Mouse (Mus musculus) brain, embryonic 18.5 days (tissue): ENCODE results near the gene Aldh16a1.
"Not testable (repeated sequence)": the region's sequence is repeated elsewhere in the genome, so short reads cannot be mapped to it uniquely, and the experiment has no call there.

Experiments used
- DNase-seq: peaks from one replicate; pipeline ENCODE4 v3.0.0-alpha.2; 2012; ENCODE audit warnings: low read depth, low spot score

Gene Aldh16a1

DNA sequence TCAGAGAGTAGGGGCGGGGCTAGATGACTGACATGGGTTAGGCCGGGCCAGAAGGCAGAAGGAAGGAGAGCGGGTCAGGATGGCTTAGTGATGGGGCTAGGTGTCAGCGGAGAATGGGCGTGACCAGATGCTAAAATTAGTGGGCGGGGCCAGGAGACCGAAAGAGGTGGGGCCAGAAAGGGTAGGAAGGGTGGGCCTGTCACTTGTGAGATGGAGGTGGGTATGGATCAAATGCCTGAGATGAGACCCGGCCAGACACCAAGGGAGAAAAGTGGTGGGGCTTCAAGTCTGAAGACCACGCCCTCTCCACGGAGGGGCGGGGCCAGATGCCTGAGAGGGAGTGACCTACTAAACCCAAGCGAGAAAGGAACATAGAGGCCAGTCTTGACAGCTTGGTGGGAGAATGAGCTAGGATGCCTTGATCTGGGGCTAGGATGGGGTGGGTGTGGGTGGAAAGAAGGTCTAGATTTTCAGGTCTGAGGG, 19.8 kb downstream of the Aldh16a1 start:
- DNase-seq = no peak

DNA sequence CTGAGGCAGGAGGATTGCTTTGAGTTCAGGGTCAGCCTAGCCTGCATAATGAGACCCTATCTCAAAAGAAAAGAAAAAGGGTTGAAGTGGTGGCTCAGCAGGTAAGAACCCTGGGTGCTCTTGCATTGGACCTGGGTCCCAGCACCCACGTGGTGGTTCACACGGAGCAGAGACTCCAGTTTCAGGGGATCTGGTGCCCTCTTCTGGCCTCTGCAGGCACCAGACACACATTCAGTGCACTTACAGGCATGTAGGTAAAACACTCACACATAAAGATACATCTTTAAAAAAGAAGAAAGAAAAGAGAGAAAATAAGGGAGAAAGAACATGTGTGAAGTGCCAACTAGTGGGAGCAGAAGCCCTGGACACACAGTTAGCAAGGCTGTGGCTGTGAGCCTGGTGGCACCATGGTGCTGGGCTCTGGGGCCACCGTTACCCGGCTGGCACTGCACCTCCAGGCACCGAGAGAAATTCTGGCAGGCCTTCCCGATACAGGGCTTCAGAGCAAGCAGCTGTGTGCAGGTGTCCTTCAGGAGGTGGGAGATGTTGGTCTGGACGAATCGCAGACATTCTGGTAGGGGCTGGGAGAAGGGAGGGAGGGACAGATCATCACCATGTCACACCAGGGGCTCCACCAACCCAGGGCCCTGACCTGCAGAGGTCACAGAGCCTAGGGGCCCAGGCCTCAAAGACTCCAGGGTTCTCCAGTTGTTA, 20.8 kb downstream of the Aldh16a1 start:
- DNase-seq = no peak

DNA sequence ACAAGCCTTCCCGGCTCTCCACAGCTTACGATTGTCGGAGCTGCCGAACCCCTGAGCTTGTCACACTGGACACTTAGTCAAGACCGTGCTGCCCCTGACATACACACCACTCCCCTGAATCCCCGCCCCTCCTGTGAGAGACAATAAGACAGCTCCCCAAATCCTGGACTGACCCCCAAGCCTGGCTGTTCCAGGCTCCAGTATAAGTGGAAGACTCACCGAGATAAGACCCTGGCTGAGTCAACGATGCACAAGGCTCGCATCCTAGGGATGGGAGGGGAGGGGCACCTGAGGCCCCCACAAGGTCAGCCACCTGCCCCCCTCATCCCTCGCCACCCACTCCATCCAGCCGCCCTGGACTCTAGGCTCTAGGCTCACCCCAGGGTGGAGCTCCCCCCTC, 22.5 kb downstream of the Aldh16a1 start:
- no peak for DNase-seq

DNA sequence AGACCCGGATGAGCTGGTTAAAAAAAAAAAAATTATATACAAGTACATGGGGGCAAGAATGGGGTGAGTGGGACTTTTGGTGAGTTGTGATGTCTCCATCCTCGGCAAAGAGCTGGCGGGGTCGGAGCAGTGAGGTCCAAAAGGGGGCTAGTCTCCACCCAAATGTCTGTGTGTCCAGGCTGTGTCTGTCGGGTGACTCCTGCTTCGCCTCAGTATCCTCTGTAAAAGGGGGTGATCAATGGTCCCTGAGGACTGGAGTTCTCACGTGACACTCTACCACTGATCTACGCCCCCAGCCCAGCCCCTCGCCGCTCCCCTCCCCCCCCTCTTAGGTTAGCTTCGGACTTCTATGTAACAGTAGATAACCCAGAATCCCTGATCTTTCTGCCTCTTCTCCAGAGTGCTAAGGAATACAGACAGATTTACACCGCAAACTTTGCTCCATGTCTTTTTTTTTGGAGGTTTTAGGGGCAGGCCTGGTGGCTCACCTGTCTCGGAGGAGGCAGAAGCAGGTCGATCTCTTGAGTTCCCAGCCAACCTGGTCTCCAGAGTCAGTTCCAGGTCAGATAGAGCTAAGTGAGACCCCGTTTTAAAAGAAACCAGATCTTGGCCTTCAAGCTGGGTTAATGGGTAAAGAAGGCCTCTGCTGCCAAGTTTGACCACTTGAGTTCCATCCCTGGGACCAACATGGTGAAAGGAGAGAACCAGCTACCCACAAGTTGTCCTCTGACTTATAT, 24.4 kb downstream of the Aldh16a1 start:
- DNase-seq = no peak

DNA sequence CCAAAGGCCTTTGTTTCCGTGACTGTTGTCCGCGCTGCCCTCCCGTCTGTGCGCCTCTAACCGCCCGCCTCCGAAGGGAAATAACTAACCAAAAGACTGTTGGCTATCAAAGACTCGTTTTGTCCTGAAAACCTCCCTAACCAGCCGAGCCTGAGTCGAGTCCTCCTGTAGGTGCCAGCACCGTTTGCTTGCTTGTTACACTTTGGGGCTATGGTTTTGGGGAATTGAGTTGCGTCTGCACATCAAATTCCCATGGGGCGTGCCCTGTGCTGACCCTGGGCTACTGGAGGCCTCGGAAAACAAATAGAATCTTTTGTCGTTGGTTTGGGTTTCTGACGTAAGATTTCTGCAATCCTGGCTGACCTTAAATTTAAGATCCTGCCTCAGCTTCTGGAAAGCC, 25.1 kb downstream of the Aldh16a1 start:
- no peak for DNase-seq

DNA sequence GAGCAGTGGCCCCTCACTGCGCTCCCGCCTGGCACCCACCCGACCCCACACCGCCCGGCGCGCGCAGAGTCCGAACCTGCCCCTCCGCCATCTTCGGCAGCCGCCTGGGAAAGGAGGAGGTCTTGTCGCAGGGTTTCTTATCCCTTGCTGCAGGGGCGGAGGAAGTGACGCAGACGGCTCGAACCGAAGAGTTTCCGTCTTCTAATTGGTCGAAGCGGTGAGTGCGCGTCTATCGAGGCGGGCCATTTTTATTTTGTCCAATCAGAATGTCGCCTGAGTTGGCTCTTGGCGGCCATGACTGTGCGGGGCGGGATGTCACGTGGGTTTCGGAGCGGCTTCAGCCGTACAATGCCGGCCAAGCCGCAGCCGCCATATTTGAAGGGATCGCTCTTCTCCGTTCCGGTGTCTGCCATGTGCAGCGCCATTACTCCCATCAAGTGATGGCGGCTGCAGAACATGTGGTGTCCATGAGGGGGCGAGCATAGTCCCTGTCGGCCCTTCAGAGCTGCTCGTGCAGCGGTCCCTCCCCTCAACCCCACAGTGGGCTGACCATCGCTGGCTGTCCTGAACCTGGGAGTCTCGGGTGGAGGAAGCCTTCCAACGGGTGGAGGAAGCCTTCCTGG, 25.6 kb downstream of the Aldh16a1 start, which contains the start of gene Rpl13a:
Gene Rpl13a, minus strand, starts transcription at position 138 of the 623 bp plus-strand sequence.
- DNase-seq = peak; percentile 99

DNA sequence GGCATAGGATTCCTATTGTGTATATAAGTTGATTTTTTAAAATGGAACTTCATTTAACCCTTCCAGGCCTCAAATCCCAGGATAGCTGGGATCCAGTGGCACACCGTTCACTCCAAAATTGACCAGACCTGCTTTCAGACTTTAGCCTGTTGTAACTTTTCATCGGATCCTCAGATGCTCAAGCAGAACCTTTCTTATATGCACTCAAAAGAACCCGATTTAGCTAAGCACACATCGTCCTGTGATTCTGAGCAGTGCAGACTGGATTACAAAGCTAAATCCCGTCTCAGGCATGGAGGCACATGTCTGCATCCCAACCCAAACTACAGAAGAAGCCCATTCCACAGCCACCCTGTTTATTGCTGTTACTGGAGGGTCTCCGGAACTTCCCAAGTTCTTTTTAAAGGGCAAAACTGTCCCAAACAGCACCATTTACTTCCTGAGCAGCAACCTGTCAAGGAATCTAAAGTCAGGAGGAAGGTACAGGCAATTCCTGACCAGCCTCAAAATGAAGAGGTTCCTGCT, 26.6 kb downstream of the Aldh16a1 start:
- DNase-seq = no peak

DNA sequence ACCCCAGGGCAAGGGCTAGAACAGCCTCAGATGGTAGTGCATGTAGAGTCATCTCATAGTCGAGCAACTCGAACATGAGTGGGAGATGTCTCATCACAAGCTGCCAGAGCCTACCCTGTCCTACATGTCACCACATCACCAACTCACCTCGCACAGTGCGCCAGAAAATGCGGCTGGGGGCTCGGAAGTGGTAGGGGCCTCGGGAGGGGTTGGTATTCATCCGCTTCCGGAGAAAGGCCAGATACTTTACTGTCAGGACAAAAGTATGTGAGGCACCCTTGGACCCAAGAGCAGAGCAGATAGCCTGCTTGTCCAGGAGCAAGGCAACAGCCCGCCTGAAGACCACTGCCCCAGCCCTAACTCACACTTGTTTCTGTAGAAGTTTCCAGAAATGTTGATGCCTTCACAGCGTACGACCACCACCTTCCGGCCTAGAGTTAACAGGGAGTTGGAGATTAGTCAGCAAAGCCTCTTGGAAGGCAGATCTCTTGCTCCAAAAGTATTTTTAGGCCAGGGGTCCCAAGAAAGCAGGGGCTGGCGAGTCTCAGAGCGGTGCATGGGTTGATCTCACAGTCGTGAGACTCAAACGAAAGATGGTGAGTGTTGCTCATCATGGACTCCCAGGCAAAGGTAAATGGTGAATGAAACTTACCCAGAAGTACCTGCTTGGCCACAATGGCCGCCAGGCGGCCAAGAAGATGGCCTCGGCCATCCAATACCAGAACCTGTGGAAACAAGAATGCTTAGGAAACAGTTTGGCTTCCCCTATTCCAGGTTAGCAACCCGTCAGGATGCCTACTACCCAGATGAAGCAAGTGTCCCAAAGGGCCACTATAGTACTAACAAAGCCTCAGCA, 27.3 kb downstream of the Aldh16a1 start:
- no peak for DNase-seq

DNA sequence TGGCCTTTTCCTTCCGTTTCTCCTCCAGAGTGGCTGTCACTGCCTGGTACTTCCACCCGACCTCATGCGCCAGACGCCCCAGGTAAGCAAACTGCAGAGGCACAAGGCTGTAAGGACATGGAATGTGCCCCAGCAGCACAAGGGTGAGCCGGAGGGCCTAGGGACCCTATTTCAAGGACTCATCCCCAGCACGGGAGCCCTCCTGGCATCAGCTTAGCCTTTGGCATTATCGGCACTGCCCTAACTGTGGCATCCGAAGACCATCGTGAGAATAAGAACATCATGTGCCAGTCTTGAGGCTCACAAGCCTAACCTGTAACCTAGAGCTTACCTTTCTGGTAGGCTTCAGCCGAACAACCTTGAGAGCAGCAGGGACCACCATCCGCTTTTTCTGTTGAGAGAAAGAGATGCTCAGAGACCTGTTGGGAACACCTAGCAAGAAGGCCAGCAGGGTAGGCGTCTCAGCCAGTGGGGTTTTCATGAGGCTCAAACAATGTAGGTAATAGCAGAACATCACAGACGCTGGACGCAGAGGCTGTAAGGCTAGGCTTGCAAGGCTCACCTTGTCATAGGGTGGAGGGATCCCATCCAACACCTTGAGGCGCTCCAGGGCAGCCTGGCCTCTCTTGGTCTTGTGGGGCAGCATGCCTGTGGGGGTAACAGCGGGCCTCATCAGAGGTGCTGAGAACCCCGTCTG, 28.1 kb downstream of the Aldh16a1 start:
- no peak for DNase-seq

DNA sequence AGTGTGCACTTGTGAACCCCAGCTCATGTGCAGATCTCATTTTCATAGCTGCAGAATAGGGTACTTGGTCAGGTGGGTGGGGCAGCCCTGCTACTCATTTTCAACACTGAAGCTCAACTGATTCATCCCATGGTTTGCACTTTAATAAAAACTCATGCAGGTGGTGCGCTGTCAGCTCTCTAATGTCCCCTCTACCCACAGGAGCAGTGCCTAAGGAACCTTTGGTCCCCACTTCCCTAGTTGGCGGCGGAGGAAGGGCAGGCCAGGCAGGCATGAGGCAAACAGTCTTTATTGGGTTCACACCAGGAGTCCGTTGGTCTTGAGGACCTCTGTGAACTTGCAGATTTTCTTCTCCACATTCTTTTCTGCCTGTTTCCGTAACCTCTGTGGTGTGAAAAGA, 28.7 kb downstream of the Aldh16a1 start:
- not testable (repeated sequence) for DNase-seq

DNA sequence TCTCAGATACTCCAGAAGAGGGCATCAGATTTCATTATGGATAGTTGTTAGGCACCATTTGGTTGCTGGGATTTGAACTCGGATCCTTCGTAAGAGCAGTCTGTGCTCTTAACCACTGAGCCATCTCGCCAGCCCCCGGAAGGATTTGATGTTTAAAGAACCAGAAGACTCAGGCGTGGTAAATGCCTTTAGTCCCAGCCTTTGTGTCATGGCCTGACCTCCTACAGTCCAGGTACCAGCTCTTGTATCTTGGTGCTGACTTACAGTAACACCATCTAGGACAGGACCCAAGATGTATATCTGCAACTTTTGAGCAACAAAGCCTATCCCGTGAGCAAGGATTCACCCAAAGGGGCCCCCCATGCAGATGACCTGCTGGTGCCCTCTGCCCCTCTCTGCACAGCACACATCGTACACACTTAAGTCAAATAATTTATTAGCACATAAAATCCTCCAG, 29.2 kb downstream of the Aldh16a1 start:
- DNase-seq = no peak

DNA sequence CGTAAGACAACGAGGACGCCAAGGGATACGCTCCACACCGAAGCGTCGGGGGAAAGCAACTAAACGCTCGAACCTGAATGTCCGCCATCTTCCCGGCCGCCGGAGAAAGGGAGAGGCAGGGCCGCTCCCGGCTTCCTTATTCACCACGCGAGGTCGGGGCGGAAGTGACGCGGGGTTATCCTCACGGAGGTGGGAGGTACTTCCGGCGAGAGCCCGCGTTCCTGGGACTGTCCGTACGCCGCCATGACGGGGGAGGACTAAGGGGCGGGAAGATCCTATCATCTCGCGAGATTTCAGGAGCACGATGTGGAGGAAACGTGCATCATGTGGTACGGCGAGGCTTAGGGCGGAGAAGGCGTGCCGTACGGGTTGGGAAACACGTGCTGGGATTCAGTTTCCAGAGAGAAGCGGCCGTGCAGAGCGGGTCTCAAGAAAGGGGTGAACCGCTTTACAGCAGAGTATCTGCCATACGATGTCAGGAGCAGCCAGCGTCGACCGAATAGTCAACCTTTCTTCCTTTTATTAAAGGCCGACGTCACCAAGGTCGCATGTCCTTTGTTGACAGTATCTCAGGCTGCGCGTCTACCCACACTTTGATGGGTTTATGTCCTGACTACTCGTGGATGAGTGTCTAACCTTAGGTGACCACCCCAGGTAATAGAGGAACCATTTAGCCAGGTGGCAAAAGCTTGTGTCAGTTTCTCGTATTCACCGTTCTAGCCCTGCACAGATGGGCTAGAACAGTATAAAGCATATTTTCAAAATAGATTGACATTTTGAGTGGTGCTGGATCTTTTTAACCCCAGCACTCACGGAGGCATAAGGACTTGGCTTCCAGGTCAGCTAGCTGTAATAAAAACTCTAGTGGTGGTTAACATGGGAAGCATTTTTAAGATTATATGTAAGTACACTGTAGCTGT, 29.9 kb downstream of the Aldh16a1 start, which contains the start of gene Rps11:
Gene Rps11, minus strand, starts transcription at position 216 of the 920 bp plus-strand sequence.
- DNase-seq = peak; percentile 99

DNA sequence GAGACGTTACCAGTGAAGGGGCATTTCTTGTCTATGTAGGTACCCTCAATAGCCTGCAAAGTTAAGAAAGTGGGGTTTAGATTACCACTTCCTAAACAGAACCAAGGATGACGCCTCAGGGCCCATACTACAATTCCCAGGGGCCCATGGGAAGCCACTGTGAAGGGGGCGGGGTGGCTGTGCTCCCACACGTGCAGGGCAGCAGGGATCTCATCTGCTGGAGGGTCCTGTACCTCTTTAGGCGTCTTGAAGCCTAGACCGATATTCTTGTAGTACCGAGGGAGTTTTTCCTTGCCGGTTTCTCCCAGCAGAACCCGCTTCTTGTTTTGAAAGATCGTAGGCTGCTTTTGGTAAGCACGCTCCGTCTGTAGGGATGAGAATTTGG, 31.2 kb downstream of the Aldh16a1 start:
- DNase-seq = no peak

DNA sequence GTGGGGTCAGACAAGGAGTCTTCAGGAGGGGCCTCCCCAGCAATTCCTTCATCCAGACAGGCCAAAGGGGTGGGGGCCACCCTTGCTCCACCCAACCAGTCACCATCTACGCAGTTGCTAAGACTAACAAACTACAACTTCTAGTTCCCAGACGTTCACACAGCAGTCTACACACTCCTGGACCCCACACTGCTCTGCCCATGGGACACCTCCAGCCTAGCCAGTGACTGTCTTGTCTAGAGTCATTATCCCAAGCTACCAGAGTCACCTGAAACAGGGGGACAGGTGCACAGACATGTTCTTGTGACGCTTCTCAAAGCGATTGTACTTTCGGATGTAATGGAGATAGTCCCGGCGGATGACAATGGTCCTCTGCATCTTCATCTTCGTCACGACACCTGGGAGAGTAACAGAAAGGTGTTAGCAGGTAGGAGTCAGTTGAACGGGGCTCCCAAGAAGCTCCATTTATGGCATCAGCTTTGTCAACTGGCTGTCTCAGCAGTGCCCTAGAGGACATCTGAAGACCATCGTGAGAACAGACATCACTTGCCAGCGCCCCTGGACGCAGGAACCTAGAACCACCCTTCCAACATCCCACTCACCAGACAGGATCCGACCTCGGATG, 31.7 kb downstream of the Aldh16a1 start:
- DNase-seq = no peak

DNA sequence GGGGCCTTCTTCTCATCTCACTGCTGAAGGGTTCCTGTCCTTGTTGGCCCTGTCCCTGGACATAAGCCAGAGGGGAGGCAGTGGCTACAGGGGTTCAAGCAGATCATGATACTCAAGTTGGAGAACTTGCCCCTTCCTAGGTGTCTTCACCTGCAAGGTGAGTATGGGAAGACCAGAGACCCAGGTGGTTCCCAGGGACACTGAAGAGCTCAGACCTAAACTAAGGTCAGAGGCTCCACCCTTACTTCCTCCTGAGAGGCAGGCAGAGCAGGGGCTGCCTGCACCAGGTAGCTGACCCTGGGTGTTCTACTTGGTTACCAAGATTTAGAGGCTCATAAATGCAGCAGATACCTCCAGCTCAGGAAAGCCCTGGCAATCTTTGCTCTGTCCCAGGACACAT, 32.4 kb downstream of the Aldh16a1 start:
- DNase-seq = no peak

DNA sequence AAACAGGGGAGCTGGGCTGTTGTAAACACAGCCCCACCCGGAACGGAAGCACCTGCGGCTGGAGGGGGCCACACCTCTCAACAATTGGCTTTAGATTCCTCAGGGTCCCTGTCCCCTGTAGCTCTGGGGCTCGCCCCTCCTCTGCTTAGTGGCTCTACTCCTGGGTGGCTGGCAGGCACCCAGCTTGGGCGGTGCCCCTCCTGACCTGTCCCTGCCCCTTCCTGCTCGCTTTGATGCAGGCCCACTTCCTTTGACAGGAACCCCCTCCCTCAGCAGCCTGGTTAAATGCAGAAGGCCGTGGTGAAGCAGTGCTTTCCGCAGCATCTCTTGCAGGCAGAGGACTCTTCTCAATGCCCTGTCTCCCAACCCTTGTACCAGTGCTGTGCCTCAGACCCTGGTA, 33.0 kb downstream of the Aldh16a1 start:
- no peak for DNase-seq

DNA sequence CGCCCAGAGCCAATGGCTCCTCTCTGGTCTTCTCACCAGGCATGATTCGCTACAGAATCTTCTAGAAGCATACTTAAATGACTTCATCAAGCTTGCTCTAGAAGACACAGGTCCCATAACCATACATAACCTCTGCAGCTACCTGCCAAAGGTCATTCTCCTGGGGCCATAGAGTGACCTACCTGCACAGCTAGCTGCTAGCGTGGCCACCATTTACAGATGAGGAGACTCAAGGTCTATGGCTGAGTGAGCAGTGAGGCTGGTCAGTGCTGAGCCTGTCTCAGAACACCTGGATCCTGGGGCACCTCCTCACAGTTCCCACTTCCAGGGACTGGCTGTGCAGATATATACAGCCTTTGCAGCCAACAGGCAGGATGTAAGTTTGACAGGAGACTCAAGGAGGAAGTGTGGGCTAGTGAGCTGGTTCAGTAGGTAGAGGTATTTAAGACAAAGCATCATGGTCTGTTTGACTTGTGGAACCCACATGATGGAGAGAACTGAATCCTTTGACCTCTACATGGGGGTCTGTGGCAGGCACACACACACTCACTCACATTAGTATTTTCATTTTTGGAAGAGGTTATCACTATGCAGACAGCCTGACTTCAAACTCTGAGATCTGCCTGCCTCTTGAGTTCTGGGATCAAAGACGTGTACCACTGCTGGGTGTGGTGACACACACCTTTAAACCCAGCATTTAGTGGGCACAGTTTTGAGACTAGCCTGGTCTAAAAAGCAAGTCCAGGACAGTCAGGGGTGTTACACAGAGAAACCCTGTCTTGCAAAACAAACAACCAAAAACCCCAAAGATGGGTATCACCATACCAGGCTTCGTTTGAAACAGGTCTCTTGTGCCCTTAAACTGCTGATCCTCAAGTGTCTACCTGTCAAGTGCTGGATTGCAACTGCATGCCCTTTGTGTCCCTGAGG, 34.3 kb downstream of the Aldh16a1 start:
- DNase-seq = no peak

DNA sequence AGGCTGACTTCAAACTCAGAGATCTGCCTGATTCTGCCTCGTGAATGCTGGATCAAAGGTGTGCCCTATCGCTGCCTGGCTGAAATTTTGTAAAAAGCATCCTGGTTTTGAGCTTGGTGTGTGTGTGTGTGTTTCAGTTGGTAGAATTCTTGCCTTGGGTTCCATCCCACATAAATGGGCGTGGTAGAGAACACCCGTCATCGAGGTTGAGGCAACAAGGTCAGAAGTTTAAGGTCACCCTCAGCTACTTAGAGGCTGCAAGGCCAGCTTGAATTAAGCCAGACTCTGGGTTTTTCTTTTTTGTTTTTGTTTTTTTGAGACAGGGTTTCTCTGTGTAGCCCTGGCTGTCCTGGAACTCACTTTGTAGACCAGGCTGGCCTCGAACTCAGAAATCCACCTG, 36.0 kb downstream of the Aldh16a1 start:
- no peak for DNase-seq
